Mouse (Mus musculus): ENCODE measurements at regions not wholly inside any gene's neighbourhood (a gene's known extent, or its start where the extent isn't known, plus 50 kb on each side); places are given as distances from the start of the nearest gene placed in this dataset.

- DNase-seq (no peak), ATAC-seq (ENCODE audit: low read depth) (no peak)
- no peaks in the 10 kb centered on the region for H3K36me3 ChIP-seq
- no peak overlapping the region for H3K4me2 ChIP-seq
- H3K4me1 ChIP-seq (replicated peaks), result no peaks in the 10 kb centered on the region
- no peak overlapping the region for H3K4me3 ChIP-seq (replicated peaks)
- no peak overlapping the region for H3K27ac ChIP-seq
- H3K27me3 ChIP-seq, result no peaks in the 10 kb centered on the region
- WGBS (ENCODE audit: insufficient replicate concordance), result 65% methylated on average over 6 of the region's 6 CpGs
- no peak overlapping the region for H3K9ac ChIP-seq
- H3K9me3 ChIP-seq (replicated peaks), result no peaks in the 10 kb centered on the region
Measured at GRCm38 (mm10) chr13:107264581-107264980, 242.7 kb upstream of the Kif2a start.

DNA sequence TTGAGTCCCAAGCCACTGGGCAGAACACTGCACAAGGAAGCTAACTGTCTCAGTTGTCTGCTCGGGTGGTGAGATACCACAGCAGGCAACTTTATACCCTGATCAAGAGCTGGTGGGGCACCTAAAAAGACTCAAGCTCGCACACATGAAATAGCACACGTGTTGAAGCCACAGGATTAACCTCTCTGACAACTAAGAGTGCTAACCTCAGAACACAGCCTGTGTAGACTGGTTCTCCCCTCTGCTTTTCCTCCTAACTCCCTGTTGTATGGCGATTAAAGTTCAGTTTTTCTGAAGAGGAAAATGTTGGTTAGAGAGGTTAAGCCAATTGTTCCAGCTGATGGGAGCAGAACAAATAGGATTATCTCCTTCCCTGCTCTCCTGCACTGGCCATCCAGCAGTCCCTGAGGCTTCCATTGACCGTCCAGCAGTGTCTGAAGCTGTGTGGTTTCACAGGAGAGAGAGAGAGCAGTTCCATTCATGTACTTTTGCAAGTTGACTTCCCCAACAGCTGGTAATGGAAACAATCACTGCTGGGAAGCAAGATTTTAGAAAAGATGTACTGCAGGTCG lies 239.6 kb upstream of the Kif2a start:
- WGBS (ENCODE audit: insufficient replicate concordance), result 43% methylated on average over 6 of the region's 6 CpGs
- Histone ChIP-seq H3K4me1 (replicated peaks) (no peaks in the 10 kb centered on the region), H3K36me3 (no peaks in the 10 kb centered on the region), H3K4me2 (no peak overlapping the region), H3K27me3 (no peaks in the 10 kb centered on the region), H3K4me3 (replicated peaks) (no peak overlapping the region), H3K27ac (no peak overlapping the region), H3K9ac (no peak overlapping the region), H3K9me3 (replicated peaks) (no peaks in the 10 kb centered on the region)
- ATAC-seq (ENCODE audit: low read depth), result no peak
- DNase-seq, result no peak

- no peak overlapping the region for H3K27ac ChIP-seq
- no peaks in the 10 kb centered on the region for H3K36me3 ChIP-seq
- H3K9me3 ChIP-seq (replicated peaks), result no peaks in the 10 kb centered on the region
- H3K4me1 ChIP-seq (replicated peaks), result no peaks in the 10 kb centered on the region
- no peaks in the 10 kb centered on the region for H3K27me3 ChIP-seq
- no peak overlapping the region for H3K4me2 ChIP-seq
- 66% methylated on average over 4 of the region's 4 CpGs for WGBS (ENCODE audit: insufficient replicate concordance)
- DNase-seq, result no peak
- no peak overlapping the region for H3K4me3 ChIP-seq (replicated peaks)
- no peak for ATAC-seq (ENCODE audit: low read depth)
- H3K9ac ChIP-seq, result no peak overlapping the region
Measured at GRCm38 (mm10) chr13:107260274-107260673, 238.3 kb upstream of the Kif2a start.

- Histone ChIP-seq H3K27ac (no peak overlapping the region), H3K9ac (no peak overlapping the region), H3K4me2 (no peak overlapping the region), H3K27me3 (0 out of 2 replicates have a peak, but pooled peaks cover 4% of the 10 kb centered on the region), H3K4me3 (replicated peaks) (no peak overlapping the region), H3K4me1 (replicated peaks) (no peaks in the 10 kb centered on the region), H3K9me3 (replicated peaks) (no peaks in the 10 kb centered on the region), H3K36me3 (no peaks in the 10 kb centered on the region)
- DNase-seq (no peak), ATAC-seq (ENCODE audit: low read depth) (no peak)
- WGBS (ENCODE audit: insufficient replicate concordance), result 31% methylated on average over 9 of the region's 9 CpGs
Measured at GRCm38 (mm10) chr13:107247792-107248505, 226.0 kb upstream of the Kif2a start.

DNA sequence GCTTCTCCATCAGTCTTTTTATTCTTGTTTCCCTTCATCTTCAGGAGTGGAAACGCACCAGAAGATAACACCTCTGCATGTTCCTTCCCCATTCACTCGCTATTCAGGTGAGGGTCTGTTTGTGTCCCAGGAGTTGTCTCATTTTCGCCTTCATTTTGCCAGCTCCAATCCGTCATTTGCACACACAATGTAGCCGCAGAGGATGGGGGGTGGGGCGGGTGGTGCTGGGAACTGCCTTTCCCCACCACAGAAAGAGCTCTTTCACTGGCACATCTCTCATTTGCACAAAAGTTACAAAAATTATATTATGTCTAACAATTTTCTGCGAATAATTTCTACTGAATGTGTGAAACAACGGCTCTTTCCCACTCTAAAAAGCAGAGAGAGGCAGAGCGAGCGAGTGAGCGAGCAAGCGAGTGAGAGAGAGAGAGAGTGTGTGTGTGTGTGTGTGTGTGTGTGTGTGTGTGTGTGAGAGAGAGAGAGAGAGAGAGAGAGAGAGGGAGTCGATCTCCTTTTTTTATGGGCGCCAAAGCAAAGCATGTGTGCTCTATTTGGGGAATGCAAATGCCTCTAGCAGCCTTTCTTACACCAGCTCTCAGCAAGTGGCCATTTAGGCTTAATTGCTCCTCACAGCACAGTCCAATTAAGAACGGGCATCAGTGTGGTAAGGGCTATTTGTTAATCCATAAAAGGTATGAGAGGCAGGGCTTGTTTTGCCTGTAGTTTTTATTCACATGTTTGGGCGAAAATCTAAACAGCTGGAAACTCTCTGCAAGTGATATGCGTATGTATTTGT lies 225.2 kb upstream of the Kif2a start:
- no peak overlapping the region for H3K9ac ChIP-seq
- H3K4me2 ChIP-seq, result no peak overlapping the region
- no peak overlapping the region for H3K27ac ChIP-seq
- 35% methylated on average over 17 of the region's 17 CpGs for WGBS (ENCODE audit: insufficient replicate concordance)
- H3K4me1 ChIP-seq (replicated peaks), result no peaks in the 10 kb centered on the region
- DNase-seq, result no peak
- H3K36me3 ChIP-seq, result no peaks in the 10 kb centered on the region
- no peaks in the 10 kb centered on the region for H3K9me3 ChIP-seq (replicated peaks)
- no peak overlapping the region for H3K4me3 ChIP-seq (replicated peaks)
- 0 out of 2 replicates have a peak, but pooled peaks cover 4% of the 10 kb centered on the region for H3K27me3 ChIP-seq
- ATAC-seq (ENCODE audit: low read depth), result no peak

GRCm38 (mm10) chr13:107244173-107244572 lies 222.2 kb upstream of the Kif2a start:
- ATAC-seq (ENCODE audit: low read depth), result no peak
- WGBS (ENCODE audit: insufficient replicate concordance), result 38% methylated on average over 3 of the region's 3 CpGs
- no peak overlapping the region for H3K27ac ChIP-seq
- no peaks in the 10 kb centered on the region for H3K9me3 ChIP-seq (replicated peaks)
- H3K27me3 ChIP-seq, result 0 out of 2 replicates have a peak, but pooled peaks cover 4% of the 10 kb centered on the region
- H3K4me2 ChIP-seq, result no peak overlapping the region
- H3K9ac ChIP-seq, result no peak overlapping the region
- no peak for DNase-seq
- no peaks in the 10 kb centered on the region for H3K36me3 ChIP-seq
- no peaks in the 10 kb centered on the region for H3K4me1 ChIP-seq (replicated peaks)
- H3K4me3 ChIP-seq (replicated peaks), result no peak overlapping the region

- no peaks in the 10 kb centered on the region for H3K36me3 ChIP-seq
- H3K9me3 ChIP-seq (replicated peaks), result no peaks in the 10 kb centered on the region
- no peaks in the 10 kb centered on the region for H3K4me1 ChIP-seq (replicated peaks)
- no peak overlapping the region for H3K4me2 ChIP-seq
- no peak overlapping the region for H3K27ac ChIP-seq
- no peaks in the 10 kb centered on the region for H3K27me3 ChIP-seq
- DNase-seq (no peak), ATAC-seq (ENCODE audit: low read depth) (no peak)
- H3K4me3 ChIP-seq (replicated peaks), result no peak overlapping the region
- H3K9ac ChIP-seq, result no peak overlapping the region
- 44% methylated on average over 4 of the region's 4 CpGs for WGBS (ENCODE audit: insufficient replicate concordance)
Measured at GRCm38 (mm10) chr13:107239035-107239387, 217.1 kb upstream of the Kif2a start.

DNA sequence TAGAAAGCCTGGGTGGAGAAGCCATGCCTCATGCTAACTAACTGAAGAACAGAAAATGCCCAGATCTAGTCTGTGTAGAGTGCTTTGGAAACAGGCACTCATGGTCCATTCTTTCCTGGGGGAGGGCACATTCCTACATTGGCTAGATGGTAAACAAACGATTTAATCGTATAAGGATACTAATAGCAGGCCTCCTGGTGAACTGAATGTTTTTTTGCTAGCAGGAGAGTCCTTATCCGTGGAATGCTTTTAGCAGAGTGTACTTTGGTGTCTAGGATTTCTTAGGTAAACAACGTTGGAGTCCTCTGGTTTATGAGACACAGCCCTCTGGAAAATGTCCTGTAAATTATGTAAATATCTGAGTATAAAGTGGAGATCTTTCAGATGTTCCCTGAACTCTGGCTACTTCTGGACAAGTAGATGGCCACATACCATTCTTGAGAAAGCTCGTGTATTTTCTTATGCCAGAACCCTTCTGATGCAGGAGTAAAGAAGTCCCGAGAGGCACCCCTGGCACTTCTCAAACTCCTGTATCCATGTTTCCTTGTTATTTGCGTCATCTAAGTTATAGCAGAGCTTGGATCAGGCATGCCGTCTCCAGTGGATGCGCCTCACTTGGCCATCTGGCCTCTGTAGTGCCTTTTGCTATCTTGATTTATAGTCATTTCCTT lies 216.6 kb upstream of the Kif2a start:
- no peak overlapping the region for H3K27ac ChIP-seq
- no peaks in the 10 kb centered on the region for H3K9me3 ChIP-seq (replicated peaks)
- ATAC-seq (ENCODE audit: low read depth), result no peak
- no peak for DNase-seq
- H3K4me2 ChIP-seq, result no peak overlapping the region
- no peaks in the 10 kb centered on the region for H3K36me3 ChIP-seq
- H3K27me3 ChIP-seq, result no peaks in the 10 kb centered on the region
- WGBS (ENCODE audit: insufficient replicate concordance), result 59% methylated on average over 9 of the region's 9 CpGs
- no peak overlapping the region for H3K4me3 ChIP-seq (replicated peaks)
- no peaks in the 10 kb centered on the region for H3K4me1 ChIP-seq (replicated peaks)
- no peak overlapping the region for H3K9ac ChIP-seq

GRCm38 (mm10) chr13:107219456-107219855 lies 197.5 kb upstream of the Kif2a start:
- Histone ChIP-seq H3K4me3 (replicated peaks) (no peak overlapping the region), H3K9me3 (replicated peaks) (no peaks in the 10 kb centered on the region), H3K4me1 (replicated peaks) (no peaks in the 10 kb centered on the region), H3K36me3 (no peaks in the 10 kb centered on the region), H3K27me3 (no peaks in the 10 kb centered on the region), H3K27ac (no peak overlapping the region), H3K9ac (no peak overlapping the region), H3K4me2 (no peak overlapping the region)
- WGBS (ENCODE audit: insufficient replicate concordance), result 48% methylated on average over 5 of the region's 5 CpGs
- no peak for ATAC-seq (ENCODE audit: low read depth)
- DNase-seq, result no peak

DNA sequence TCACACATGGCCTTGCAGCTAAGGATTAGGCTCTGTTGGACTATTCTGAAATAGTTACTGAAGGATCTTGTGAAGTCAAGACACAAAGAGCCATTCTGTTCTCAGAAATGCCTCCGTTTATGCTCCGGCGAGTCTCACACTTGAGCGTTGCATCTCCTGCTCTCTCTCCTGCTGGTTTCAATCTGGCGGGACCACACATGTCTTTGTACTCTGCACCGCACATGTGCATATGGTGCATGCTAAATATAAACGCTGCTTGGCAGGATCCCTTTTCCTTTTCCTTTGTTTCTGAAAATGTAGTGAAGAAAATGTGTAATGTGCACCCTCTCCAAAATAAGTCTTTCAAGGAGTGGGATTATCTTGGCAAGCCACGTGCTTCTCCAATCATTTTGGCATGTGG lies 196.4 kb upstream of the Kif2a start:
- Histone ChIP-seq H3K9ac (no peak overlapping the region), H3K27ac (no peak overlapping the region), H3K27me3 (no peaks in the 10 kb centered on the region), H3K4me2 (no peak overlapping the region), H3K4me1 (replicated peaks) (no peaks in the 10 kb centered on the region), H3K36me3 (no peaks in the 10 kb centered on the region), H3K9me3 (replicated peaks) (no peaks in the 10 kb centered on the region), H3K4me3 (replicated peaks) (no peak overlapping the region)
- no peak for ATAC-seq (ENCODE audit: low read depth)
- DNase-seq, result no peak
- 74% methylated on average over 8 of the region's 8 CpGs for WGBS (ENCODE audit: insufficient replicate concordance)

DNA sequence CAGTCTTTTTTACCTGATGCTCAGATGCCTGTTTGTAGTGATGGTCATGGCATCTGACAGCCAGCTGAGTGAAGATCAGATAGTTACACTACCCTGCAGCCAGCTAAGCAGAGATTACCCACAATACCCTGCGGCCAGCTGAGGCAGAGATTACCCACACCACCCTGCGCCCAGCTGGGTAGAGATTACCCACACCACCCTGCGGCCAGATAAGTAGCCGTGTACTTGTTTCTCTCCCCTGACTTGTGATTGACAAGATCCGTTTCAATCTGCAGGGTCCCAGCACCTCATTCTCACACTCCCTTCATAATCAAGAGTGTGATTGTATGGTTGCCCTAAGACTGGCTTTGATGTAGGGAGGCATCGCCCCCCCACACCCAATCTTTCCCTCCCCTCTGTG lies 195.9 kb upstream of the Kif2a start:
- Histone ChIP-seq H3K36me3 (no peaks in the 10 kb centered on the region), H3K4me1 (replicated peaks) (no peaks in the 10 kb centered on the region), H3K9me3 (replicated peaks) (no peaks in the 10 kb centered on the region), H3K4me3 (replicated peaks) (no peak overlapping the region), H3K27me3 (no peaks in the 10 kb centered on the region), H3K9ac (no peak overlapping the region), H3K4me2 (no peak overlapping the region), H3K27ac (no peak overlapping the region)
- ATAC-seq (ENCODE audit: low read depth) (no peak), DNase-seq (no peak)
- 50% methylated on average over 6 of the region's 6 CpGs for WGBS (ENCODE audit: insufficient replicate concordance)

Data from liver, embryonic 13.5 days (tissue).